Mouse (Mus musculus) gastrocnemius, adult 18-20 months (tissue): Measurements from ENCODE around the gene 4933406M09Rik. TPM values are rescaled to one million over a fixed set of nuclear protein-coding genes. Genes with fewer than 3 reads are reported as not detected.

Experiments
- DNase-seq: peaks from one replicate; pipeline ENCODE4 v3.0.0; 2021; ENCODE audit warnings: low spot score
- long read RNA-seq, 2 experiments: library from polyadenylated mRNA; stranded (forward); transcript quantifications; one replicate each; pipeline ENCODE4 v2.0.0; 2021
- total RNA-seq, 2 experiments: library from RNA; stranded (reverse); gene quantifications; 2 replicates each; pipeline ENCODE4 v1.2.3; 2021

Gene 4933406M09Rik
- not detected for total RNA-seq
- long read RNA-seq, experiment 1, result 0 reads
- long read RNA-seq, experiment 2, result 0 reads

DNA sequence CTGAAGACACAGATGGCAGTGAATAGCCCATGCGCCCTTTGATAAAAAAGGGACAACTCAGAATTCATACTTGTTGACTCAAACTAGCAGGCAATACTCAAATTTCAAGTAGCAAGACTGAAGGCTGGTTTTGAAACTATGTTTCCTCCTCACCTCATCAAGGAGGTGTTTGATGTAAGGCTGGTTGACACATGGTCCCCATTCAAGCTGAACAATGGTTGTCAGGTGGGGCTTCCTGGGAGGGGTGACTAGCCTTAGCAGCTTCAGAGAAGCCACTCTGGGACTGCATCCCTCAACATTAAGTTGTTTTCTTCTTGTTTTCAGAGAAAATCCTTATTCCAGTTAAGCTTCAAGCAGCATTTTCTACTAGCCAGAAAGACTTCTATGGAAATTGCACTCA lies at the start of gene 4933406M09Rik:
TSS of gene 4933406M09Rik (plus strand) at position 275 of the 400 bp plus-strand sequence.
- DNase-seq, result no peak

DNA sequence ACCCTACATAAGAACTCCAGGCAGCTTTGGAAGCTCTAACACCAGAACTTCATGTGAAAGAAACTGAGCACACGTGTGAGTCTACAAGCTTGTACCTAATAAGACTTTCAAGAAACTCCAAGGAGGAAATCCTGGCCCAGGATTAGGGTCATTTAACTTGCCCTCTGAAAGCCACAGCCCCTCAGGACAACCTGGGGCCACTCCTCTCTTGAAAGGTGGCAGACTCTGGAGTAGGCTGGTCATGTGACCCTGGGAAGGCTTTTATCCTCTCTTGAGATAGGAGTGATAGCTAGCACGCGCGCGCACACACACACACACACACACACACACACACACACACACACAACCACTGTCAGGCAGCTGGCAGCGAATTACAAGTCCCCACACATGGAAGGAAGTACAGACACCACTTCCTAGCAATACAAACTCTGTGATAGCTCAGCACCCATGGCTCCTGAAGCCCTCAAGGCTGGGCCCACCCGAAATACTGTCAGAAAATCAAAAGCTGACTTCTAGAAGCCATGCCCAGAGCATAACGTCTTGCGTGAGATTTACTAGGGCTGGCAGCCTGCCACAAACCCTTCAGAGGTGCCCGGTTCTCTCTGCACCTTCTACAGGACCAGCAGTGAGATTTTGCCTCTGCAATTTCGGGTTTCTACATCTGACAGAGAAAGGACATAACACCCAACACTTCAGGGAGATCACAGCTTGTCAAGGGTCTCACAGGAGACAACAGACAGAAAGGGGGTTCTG lies 48.6 kb upstream of the 4933406M09Rik start:
- no peak for DNase-seq

DNA sequence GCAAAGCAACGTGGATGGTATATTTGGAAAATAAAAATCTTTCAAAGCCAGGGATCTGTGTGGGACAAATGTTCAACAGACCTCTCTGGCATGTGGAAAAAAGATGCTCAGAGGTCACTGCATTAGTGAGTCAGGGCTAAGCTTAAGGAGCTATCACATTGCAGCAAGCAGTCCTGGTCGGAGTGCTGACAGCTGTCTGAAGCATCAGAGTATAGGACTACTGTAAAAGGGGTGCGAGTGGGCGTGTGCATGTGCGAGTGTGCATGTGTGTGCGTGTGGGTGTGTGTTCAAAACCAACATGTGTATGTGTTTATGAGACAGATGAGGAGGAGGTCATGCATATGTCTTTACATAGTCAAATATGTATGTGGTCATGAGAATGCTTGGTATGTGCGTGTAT lies 46.6 kb upstream of the 4933406M09Rik start:
- no peak for DNase-seq

DNA sequence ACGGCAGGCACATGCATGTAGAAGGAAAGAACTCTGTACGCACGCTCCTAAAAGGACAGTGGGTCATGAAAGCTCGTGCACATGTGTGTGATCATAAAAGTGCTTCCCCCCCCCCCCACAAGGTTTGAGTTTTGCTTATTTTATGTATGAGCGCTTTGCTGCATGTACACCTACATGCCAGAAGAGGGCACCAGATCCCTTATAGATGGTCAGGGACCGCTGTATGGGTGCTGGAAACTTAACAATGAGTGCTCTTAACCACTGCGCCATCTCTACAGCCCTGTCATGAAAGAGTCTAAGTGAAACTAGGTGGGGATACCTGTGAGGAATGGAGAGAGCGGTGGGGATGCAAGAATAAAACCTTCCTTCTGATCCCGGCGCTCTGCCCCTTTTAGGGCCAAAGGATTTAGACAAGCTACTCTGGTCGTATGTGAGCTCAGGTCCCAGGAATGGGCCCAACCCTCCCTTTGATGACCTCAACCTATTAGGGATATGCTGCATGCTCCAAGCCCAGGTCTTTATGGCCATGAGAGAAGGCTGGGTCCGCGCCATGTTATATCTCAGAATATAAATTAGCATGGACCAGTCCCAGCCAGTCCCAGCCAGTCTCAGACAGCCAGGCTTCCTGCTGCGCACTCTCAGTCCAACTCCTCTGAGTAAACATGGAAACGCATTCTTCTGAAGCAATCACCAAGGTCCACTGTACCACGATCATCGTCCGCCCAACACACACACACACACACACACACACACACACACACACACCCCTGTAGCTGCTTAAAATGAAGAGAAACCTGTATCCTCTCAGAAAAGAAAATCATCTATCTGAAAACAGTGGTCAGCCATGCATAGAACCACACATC lies 45.8 kb upstream of the 4933406M09Rik start:
- no peak for DNase-seq

DNA sequence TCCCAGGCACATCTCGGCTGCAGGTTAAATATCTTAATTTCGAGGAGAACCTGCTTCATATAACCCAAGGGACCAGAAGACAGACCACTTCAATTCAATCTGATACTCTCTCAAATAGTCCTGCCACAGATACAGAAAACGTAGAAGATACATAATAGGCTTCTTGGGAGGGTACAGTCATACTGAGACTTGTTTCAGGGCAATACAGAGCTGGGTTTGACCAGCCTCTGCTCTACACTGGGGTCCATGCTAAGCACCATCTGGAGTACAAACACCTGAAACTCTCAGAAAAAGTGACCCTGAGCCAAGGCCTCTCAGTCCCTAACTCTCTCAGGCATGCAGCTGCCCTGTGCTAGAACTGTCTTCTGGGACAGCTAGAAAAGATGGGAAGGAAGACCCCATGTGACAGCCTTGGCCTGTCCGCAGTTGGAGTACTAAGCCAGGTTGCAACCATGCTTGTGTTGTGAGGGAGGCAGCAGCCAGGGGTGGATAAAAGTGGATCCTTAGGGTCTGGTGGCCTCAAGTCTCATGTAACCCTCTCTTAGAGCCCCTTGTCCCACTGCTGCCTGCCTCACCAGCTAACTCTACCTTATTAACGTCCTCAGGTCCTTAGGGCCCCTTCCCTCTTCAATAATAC lies 44.0 kb upstream of the 4933406M09Rik start:
- no peak for DNase-seq

DNA sequence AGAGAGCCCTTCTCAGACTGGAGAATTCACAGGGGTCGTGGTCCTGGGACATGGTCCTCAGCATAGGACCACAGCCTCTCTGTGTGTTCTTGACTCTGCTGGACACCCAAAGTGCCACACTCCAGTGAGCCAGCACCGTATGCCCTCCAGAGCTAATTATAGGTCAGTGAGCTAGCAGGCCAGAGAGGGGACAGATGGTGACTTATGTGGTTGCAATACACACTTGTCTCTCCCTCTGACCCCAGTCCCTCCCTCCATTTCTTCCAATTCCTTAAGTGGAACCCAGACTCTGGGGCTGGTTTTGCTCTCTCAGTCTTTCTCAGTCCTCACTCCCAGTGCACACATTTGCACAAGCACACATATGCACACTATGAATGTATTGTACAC lies 43.5 kb upstream of the 4933406M09Rik start:
- peak; percentile 57 for DNase-seq

DNA sequence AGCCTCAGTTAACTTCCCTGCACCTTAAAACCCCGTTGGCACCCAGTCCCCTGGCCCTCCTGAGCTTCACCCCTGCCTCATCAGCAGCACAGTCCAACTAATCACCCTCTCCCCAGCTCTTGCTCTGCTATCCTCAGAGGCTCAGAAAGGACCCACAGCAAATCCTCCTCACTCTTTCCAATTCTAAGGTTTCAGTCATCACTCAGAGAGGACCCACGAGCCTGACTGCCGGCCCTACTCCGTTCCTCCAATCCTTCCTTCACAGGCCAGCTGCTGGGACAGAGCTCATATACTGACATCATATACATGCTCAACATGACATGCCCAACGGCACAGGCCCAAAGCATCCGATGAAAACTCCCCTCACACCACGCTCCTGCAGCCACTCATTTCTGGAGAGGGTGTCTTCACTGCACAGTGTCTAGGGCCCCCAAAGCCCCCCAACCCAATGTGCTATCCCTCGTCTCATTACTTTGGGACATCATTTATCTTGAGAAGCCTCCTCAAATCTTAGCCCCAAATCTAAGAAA lies 42.9 kb upstream of the 4933406M09Rik start:
- DNase-seq, result no peak

DNA sequence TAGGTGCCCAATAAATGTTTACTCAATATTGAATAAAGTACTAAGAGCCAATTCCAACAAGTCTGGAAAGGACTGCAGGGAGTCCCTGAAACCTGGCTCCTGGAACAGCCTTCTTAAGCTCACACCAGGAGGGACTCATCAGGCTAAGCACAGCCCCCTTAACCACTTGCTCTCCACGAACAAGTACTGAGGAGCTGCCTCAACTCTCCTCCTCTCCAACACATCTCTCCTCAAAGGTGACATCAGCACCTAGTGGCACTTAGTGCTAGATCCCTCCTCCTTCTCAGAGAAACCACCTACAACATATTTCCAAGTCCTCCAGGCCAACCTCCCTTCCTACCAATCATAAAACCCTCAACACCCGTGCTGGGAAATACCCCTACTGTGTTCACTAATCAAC lies 42.2 kb upstream of the 4933406M09Rik start:
- DNase-seq, result no peak

DNA sequence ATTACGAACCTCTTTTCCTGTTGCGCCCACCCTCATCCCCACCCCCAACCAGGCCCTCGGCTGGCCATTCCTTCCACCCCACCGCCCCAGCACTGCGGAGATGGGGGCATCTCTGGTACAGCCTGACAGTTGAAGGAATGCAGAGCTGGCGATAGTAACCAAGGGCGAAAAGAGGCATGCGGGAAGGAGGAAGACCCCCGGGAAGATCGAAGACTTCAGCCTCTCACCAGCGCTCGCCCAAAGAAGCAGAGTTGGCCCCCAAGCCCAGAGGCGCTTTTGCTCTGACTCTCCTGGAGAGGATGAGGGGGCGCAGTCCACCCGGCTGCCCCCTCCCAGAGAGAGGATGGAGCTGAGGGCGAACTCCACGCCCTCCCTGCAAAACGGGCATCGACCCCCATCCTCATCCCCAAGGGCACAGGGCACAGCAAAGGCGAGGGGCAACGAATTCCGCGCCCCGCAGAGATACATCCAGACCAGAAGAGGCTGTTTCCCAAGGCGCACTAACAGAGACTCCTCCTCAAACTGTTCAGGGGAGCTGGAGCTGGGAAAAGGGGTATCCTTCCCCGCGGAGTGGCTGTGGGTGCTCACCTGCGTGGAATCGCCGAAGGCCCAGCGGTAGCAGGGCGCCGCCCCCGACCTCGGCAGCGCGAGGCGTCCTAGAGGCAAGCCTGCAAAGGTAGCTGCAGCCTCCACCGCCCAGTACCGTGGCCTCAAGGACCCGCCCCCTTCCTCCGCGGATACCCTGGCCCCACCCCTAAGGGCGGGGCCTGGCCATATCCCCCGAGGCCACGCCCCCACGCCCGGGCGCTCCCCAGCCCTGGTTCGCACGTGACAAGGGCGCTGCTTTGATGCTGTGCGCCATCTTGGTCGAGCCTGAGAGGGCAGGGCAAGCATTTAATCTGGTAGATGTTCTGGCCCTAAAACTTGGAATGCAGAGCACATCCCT lies 41.5 kb upstream of the 4933406M09Rik start:
- DNase-seq, result no peak

DNA sequence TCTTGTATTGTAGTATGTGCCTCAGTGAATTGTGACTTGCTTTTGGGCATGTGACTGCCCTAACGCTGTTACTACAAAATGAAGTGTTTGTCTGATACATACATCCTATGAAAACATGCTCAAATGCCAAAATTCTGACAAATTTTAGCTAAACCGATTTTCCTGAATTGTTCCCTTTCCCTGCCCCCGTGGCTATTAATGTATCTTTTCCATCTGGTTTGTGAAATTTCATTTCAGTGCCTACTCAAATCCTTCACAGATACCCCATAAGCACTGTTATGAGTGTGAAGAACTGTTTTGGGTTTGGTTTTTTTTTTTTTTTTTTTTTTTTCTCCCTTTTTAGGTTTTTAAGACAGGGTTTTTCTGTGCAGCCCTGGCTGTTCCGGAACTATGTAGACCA lies 40.7 kb upstream of the 4933406M09Rik start:
- DNase-seq, result no peak

DNA sequence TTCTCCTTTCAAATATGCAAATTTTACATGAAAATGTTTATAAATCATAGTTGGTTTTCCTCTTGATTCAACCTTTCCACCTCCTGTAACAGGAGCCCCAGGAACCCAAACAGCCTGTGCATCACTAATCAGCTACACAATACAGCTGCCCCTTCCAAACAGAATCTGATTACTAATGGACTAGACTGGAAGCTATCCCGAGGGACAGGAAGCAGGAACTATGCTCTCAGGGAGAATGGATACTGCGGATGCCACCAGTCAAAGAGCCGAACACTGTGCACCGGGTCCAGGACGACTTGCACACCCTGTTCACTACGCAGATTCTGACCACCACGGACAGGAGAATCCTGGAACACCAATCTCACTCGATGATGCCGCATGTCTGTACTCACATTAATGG lies 37.9 kb upstream of the 4933406M09Rik start:
- DNase-seq, result no peak

DNA sequence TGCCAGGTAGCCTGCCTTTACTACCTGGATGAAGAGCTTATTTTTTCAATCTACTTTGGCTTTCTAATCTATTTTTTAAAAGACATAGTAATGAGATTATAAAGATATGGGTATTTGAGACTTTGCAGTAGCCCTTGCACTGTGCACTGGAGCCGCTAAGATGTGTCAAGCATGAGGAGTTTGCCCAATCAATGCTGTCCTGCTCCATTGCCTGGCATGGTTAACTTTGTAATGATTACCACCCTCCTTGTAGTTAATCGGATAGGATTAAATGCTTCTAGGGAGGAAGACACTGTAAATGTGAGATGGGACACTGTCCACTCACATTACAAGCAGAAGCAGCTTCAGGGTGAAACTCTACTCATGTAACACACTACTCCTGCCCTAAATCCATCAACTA lies 32.4 kb upstream of the 4933406M09Rik start:
- DNase-seq, result no peak

DNA sequence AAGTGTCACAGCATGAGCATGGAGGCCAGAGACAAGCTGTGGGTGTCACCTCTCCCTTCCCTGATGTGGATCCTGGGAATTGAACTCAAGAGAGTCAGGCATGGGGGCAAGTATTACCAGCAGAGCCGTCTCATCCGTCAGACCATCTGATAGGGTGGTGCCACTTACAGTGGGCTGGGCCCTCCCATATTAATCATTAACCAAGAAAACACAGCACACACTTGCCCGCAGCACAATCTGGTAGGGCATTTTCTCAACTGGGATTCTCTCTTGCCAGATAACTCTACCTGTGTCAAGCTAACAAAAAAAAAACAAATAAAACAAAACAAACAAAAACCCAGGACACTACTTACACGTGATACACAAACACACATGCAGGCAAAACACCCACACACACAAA lies 28.3 kb upstream of the 4933406M09Rik start:
- DNase-seq, result no peak

DNA sequence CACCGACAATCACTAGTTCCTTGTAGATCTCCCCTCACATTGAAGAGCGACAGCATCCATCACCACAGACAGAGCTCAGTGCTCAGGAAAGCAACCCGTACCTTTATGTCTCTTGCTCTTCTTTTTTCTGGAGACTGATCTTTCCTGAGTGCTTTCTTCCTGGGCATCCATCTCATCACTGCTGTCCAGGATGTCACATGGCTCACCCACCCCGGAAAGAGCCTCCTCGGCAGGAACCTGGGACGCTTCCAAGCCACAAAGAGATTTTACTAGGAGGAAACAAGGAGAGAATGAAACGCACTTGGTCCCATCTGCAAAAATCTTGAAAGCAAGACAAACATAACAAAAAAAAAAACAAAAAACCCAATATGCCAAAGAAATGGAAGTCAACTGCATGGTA lies 25.1 kb upstream of the 4933406M09Rik start:
- no peak for DNase-seq

DNA sequence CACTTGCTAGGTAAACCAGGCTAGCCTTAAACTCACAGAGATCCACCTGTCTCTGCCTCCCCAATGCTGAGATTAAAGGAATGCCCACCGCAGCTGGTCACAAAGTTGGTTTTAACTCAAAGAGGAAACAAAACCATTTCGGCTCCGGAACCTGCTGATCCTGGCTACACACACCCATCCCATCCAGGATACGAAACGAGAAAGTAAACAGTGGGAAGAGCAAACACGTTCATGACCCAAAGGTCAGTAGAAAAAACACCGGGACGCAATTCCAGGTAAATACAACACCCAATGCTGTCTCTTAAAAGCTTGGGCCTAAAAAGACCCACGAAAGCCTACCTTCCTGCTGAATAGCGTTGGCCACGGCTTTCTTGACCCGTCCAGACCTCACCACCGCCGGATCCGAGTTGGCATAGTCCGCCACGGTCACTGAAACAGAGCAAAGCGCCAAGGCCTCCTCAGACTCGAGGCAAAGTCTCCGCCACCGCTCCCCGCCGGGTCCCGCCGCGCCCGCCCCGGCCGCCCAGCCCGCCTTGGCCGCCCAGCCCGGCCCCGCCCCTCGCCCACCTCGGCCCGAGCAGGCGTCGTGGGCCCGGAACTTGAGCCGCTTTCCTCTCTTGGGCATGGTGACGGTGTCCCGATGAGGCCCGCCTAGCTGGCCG lies 24.4 kb upstream of the 4933406M09Rik start:
- DNase-seq, result no peak

DNA sequence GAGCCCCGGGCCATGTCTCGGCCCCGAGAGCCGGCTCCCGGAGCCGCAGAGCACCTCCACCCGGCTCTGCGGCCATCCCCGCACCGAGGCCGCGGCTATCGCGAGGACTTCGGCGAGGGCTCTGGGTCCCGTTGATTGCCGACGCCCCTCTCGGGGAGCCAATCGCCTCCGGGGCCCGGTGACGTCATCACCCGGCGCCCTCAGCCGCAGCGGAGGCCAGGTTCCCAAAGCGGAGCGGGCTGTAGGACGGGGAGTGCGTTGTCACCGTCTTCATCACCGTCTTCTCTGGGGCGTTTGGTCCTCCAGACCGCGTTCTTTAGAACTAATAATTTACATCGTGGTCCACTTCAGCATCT lies 23.9 kb upstream of the 4933406M09Rik start, which contains the start of gene Tmem183a:
TSS of gene Tmem183a (minus strand) at position 123 of the 356 bp plus-strand sequence.
- peak; percentile 95 for DNase-seq

DNA sequence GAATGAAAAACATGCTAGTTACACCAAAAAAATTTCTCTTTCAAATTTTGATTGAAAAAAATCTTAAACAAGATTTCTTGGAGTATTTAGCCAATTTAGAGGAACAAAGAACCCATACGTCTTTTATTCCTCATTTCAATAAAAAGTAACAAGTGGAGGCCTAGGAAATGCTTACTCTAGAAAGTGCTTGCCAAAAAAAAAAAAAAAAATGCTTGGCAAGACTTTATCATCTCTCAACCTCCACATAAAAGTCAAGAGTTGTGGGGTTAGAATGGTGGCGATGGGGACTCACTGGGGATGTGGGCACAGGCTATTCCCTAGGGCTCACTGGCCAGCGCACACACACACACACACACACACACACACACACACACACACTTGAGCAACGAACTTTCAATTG lies 22.5 kb upstream of the 4933406M09Rik start:
- no peak for DNase-seq

DNA sequence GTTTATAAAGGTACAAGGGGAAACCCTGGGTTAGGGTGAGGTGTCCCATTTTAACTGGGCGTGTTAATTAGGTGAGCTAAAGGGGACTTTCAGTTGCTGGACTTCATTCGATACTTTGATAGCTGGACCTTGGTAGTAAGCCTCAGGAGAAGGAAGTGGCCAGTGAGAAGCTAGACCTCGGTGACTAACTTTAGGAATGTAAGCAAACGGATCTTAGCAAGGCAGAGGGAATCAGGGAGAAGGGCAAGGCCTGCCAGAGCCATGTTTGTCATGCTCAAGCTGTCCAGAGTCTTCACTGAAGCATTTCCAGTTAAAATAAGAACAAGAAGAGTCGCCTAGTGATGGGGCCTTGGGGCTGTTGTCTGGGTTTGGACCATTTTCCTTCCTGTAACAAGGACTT lies 20.2 kb upstream of the 4933406M09Rik start:
- DNase-seq, result no peak

DNA sequence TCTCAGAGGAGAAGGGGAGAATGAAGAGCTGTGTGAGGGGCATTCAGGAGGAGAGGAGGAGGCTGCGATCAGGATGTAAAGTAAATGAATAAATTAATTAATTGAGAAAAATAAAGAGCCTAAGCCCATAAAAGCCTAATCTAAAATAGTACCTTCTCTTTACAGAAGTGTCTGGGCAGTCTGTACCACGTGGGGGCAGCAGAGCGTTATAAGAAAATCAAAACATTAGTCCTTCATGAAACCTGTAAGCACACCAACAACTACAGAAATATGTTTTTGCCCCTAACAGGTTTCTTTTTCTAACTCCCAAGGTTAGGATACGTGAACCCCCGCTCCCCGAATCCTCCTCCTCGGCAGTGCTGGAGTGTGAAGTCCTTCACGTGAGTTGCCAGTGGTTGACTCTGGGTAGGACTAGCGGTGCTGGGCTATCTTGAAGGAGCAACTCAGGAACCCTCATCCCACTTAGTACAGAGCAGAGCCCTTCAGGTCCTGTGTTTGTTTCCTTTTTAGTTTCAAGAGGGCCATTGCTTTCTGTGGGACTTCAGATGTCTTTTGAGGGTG lies 16.9 kb upstream of the 4933406M09Rik start:
- peak; percentile 55 for DNase-seq

DNA sequence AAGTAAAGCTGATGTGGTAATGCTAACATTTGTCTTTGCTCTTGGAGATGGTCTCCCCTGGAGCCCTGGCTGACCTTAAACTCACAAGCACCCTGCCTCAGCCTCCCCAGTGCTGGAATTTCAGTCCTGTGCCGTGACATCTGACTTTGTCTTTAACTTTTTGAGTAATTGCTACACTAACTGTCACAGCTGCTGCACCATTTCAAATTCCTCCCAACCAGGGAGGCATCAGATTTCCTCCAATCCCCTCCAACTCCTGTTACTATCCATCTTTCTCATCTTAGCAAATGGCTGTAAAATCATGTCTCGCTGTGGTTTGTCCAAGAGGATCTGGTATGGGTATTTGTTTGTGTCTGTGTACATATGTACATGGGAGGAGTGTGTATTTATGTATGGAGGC lies 11.6 kb upstream of the 4933406M09Rik start:
- DNase-seq, result no peak
